Mouse (Mus musculus) monocyte, adult 2 months (primary cell): ENCODE data around the gene Gigyf2.

Experiments
- DNase-seq, 2 experiments: peaks; one replicate each; pipeline ENCODE4 v3.0.0; 2022; ENCODE audit warnings: low spot score in 2 of 2, low read depth in 1 of 2

The Gigyf2 gene

GRCm38 (mm10) chr1:87326742-87327163, at the start of gene Gigyf2:
TSS of gene Gigyf2 (plus strand) at chr1:87326998.
- DNase-seq = peak; percentile 93 to 94

- no peak for DNase-seq
Measured at GRCm38 (mm10) chr1:87280281-87280680, 46.5 kb upstream of the Gigyf2 start.

GRCm38 (mm10) chr1:87281599-87282412, 45.0 kb upstream of the Gigyf2 start:
- DNase-seq = no peak

GRCm38 (mm10) chr1:87282413-87282788, 44.4 kb upstream of the Gigyf2 start:
- no peak for DNase-seq

- DNase-seq = no peak
Measured at GRCm38 (mm10) chr1:87283410-87283960, 43.3 kb upstream of the Gigyf2 start.

- DNase-seq = no peak
Measured at GRCm38 (mm10) chr1:87287105-87287504, 39.7 kb upstream of the Gigyf2 start.

GRCm38 (mm10) chr1:87291416-87291815, 35.4 kb upstream of the Gigyf2 start:
- no peak for DNase-seq

GRCm38 (mm10) chr1:87292420-87293190, 34.2 kb upstream of the Gigyf2 start:
- no peak for DNase-seq

- no peak for DNase-seq
Measured at GRCm38 (mm10) chr1:87294063-87294710, 32.6 kb upstream of the Gigyf2 start.

- no peak for DNase-seq
Measured at GRCm38 (mm10) chr1:87294951-87295350, 31.8 kb upstream of the Gigyf2 start.

- no peak for DNase-seq
Measured at GRCm38 (mm10) chr1:87297346-87297925, 29.4 kb upstream of the Gigyf2 start.

- DNase-seq = no peak
Measured at GRCm38 (mm10) chr1:87300360-87301286, 26.2 kb upstream of the Gigyf2 start.

- DNase-seq = no peak
Measured at GRCm38 (mm10) chr1:87301971-87302370, 24.8 kb upstream of the Gigyf2 start.

GRCm38 (mm10) chr1:87308952-87309351, 17.8 kb upstream of the Gigyf2 start:
- no peak for DNase-seq

- no peak for DNase-seq
Measured at GRCm38 (mm10) chr1:87309621-87310020, 17.2 kb upstream of the Gigyf2 start.

GRCm38 (mm10) chr1:87312681-87313080, 14.1 kb upstream of the Gigyf2 start:
- DNase-seq = no peak

GRCm38 (mm10) chr1:87313116-87313515, 13.7 kb upstream of the Gigyf2 start:
- no peak for DNase-seq

- DNase-seq = no peak
Measured at GRCm38 (mm10) chr1:87313843-87314570, 12.8 kb upstream of the Gigyf2 start.

- DNase-seq = no peak
Measured at GRCm38 (mm10) chr1:87315431-87315830, 11.4 kb upstream of the Gigyf2 start.
